9 mouse cellular contexts compared by ENCODE assay signal in the genomic region with DNA sequence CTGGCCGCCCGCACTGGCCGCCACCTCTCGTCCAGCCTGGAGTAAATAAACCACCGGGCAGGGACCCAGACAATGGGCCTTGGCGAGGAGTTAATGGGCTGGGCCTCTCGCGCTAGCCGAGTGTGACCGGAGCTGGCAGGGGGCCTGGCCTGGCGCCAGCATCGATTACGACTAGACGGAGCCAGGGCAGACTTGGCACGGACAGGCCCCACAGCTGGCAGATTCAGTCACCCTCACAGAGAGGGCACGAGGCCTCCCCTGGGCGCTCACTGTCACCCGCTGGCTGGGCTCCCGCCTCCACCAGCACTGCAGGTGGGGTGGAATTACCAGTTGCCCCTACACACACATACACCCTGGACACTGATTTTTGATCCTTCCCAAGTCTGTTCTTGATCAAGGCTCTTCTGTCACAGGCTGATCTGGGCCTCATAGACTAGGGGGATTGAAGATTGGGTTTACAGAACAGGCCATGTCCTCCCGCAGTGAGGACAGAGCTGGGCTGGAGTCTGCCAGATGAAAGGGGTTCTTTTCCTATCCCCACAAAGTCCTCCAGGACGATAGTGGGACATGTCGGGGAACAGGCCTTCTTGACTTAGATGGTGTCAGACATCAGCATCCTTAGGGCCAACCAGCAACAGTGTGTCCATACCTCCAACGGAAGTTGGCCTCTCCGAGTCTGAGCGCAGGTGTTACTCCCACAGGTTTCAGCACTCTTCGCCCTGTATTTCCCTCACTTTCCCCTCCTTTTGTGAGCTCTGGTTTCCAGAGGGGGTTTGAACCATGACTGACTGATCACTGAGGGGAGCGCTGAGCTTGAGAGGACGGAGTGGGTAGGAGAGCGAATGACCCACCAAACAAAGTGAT. TPM values are rescaled to one million over a fixed set of nuclear protein-coding genes. Genes with fewer than 3 reads are reported as not detected.
A peak's percentile ranks its signal among the peaks of the same experiment; 100 is the strongest.
DNase-seq lines count a peak whose midpoint lies in the region; ATAC-seq and TF ChIP-seq lines count a peak whose summit lies in the region.
"Had no signal": no experiment of that assay in that cellular context is flagged by ENCODE, and none has a peak within 500 bp of the region (broad histone marks: within the 10 kb centered on the region; RNA-seq: fewer than 3 reads in every experiment).

No protein-coding gene starts in this region.

- peak overlapping the region; percentile 40 for H3K9ac ChIP-seq in ES-E14 (ENCODE audit: insufficient read depth, low read depth, low read length, poor library complexity, severe bottlenecking)
- peak overlapping the region; percentile 8; the same call in 1 of the 2 replicates for H3K9ac ChIP-seq in lung, embryonic 15.5 days
- H3K9ac ChIP-seq: liver, embryonic 13.5 days had no signal

- peaks cover 7 to 18% of the 10 kb centered on the region in 2 experiments; a peak in 2 of 4 replicates for H3K4me1 ChIP-seq in ES-E14 (ENCODE audit: control insufficient read depth in 2 of 2, insufficient read depth in 2 of 2, low read length in 2 of 2, poor library complexity in 1 of 2)
- peaks cover 36% of the 10 kb centered on the region for H3K4me1 ChIP-seq in hindbrain, embryonic 10.5 days (replicated peaks)
- peaks cover 32% of the 10 kb centered on the region for H3K4me1 ChIP-seq in lung, embryonic 15.5 days

- 0 out of 2 replicates have a peak, but pooled peaks cover 4% of the 10 kb centered on the region for H3K27me3 ChIP-seq in hindbrain, embryonic 10.5 days (ENCODE audit: insufficient read depth, poor library complexity, severe bottlenecking)
- H3K27me3 ChIP-seq in lung, embryonic 15.5 days = no peaks in the 10 kb centered on the region
- H3K27me3 ChIP-seq: liver, embryonic 13.5 days had no signal

- H3K36me3 ChIP-seq in ES-E14 (ENCODE audit: control insufficient read depth, insufficient read depth, low read length, poor library complexity, severe bottlenecking) = no peaks in the 10 kb centered on the region
- no peaks in the 10 kb centered on the region for H3K36me3 ChIP-seq in hindbrain, embryonic 10.5 days
- H3K36me3 ChIP-seq in lung, embryonic 15.5 days = no peaks in the 10 kb centered on the region
- H3K36me3 ChIP-seq: liver, embryonic 13.5 days had no signal

- H3K9me3 ChIP-seq in ES-E14 (ENCODE audit: control insufficient read depth, insufficient read depth, low read depth, low read length) = no peaks in the 10 kb centered on the region
- no peaks in the 10 kb centered on the region for H3K9me3 ChIP-seq in hindbrain, embryonic 10.5 days
- no peaks in the 10 kb centered on the region for H3K9me3 ChIP-seq in lung, embryonic 15.5 days
- H3K9me3 ChIP-seq: liver, embryonic 13.5 days had no signal

- peak; percentile 84 for ATAC-seq in lung, embryonic 15.5 days (ENCODE audit: borderline replicate concordance, extremely low read depth, low FRiP score, low TSS enrichment)

- 34% methylated on average over 29 of the region's 29 CpGs for WGBS in hindbrain, embryonic 10.5 days
- WGBS in lung, embryonic 15.5 days = 34% methylated on average over 29 of the region's 29 CpGs

- in situ Hi-C loops in ES-E14 (cut with MboI; ENCODE audit: low sequenced_read_pairs in 2 of 2, unreplicated experiment in 2 of 2) = no loop called here

- H3K27ac ChIP-seq in ES-E14 (ENCODE audit: insufficient read depth, low read depth, low read length, poor library complexity, severe bottlenecking) = no peak overlapping the region
- peak overlapping the region; percentile 91 for H3K27ac ChIP-seq in hindbrain, embryonic 10.5 days
- H3K27ac ChIP-seq in layer of hippocampus, adult 2 months = no peak overlapping the region
- peak overlapping the region; percentile 80 for H3K27ac ChIP-seq in lung, embryonic 15.5 days
- H3K27ac ChIP-seq: liver, embryonic 13.5 days had no signal

- H3K4me3 ChIP-seq in ES-E14 (ENCODE audit: insufficient read depth in 1 of 2, low read depth in 1 of 2, low read length in 2 of 2, poor library complexity in 1 of 2, severe bottlenecking in 1 of 2) = peak overlapping the region; percentile 43 to 58
- peak overlapping the region; percentile 35 for H3K4me3 ChIP-seq in hindbrain, embryonic 10.5 days
- no peak overlapping the region for H3K4me3 ChIP-seq in layer of hippocampus, adult 2 months
- H3K4me3 ChIP-seq in lung, embryonic 15.5 days = no peak overlapping the region
- H3K4me3 ChIP-seq: liver, embryonic 13.5 days had no signal

- no peak for DNase-seq in ES-E14 (ENCODE audit: low read depth, low spot score)
- peak; percentile 97 to 98 for DNase-seq in cerebellum, postnatal 10 days
- DNase-seq in frontal cortex, postnatal 14 days (ENCODE audit: low spot score in 2 of 2) = peak; percentile 72 to 80
- peak; percentile 86 for DNase-seq in hindbrain, embryonic 10.5 days (ENCODE audit: low spot score)
- peak; percentile 80 to 88 for DNase-seq in layer of hippocampus, adult 2 months (ENCODE audit: low spot score in 2 of 2)
- peak; percentile 85 for DNase-seq in retina, embryonic 14.5 days (ENCODE audit: low spot score)
- no peak for DNase-seq in spleen, postnatal 36 days (ENCODE audit: low spot score in 2 of 2)
- DNase-seq: liver, embryonic 13.5 days had no signal

- H3K4me2 ChIP-seq in lung, embryonic 15.5 days = peak overlapping the region; percentile 21; the same call in 1 of the 2 replicates
- H3K4me2 ChIP-seq: liver, embryonic 13.5 days had no signal

- 0 out of 2 replicates have a peak, but pooled peaks have one; percentile 7 for TF ChIP-seq CTCF in layer of hippocampus, adult 2 months (conservative IDR thresholded peaks at IDR 0.05)

TF ChIP-seq in ES-E14, 5 proteins besides CTCF, POLR2A, EP300 and RAD21:
- TF ChIP-seq ZC3H11A (IDR thresholded peaks at IDR 0.05; ENCODE audit: borderline replicate concordance, low read depth, low read length) (no peak), CHD2 (IDR thresholded peaks at IDR 0.05; ENCODE audit: low read depth, low read length) (no peak), HCFC1 (IDR thresholded peaks at IDR 0.05; ENCODE audit: borderline replicate concordance, insufficient read depth, low read length) (no peak), ZNF384 (IDR thresholded peaks at IDR 0.05; ENCODE audit: low read depth, low read length) (no peak), MAFK (IDR thresholded peaks at IDR 0.05; ENCODE audit: insufficient read depth, low read depth, low read length) (no peak)

RNA-seq across cellular contexts. Expression of gene Srp14, which starts 31.2 kb away (rescaled TPM):
- 132 and 191 TPM in 2 replicates for total RNA-seq in ES-E14 (2012; rRNA removed)
- 281 and 316 TPM in 2 replicates for polyA plus RNA-seq in hindbrain, embryonic 10.5 days (2016; fragmentation: Nextera tagmentation; extraction: Ambion mirVana)
- total RNA-seq in layer of hippocampus, adult 2 months (2021) = 100 to 1,000 TPM; 181 TPM
- 238 and 244 TPM in 2 replicates for polyA plus RNA-seq in lung, embryonic 15.5 days (2015; fragmentation: Nextera tagmentation; extraction: Ambion mirVana)

RNA-seq across cellular contexts. Expression of gene Bmf, which starts 38.8 kb away (rescaled TPM):
- total RNA-seq in ES-E14 (2012; rRNA removed) = 9.1 and 14.1 TPM in 2 replicates
- polyA plus RNA-seq in hindbrain, embryonic 10.5 days (2016; fragmentation: Nextera tagmentation; extraction: Ambion mirVana) = 4.8 and 4.9 TPM in 2 replicates
- 1 to 10 TPM; 1.9 to 2.8 TPM for total RNA-seq in layer of hippocampus, adult 2 months (2021)
- polyA plus RNA-seq in lung, embryonic 15.5 days (2015; fragmentation: Nextera tagmentation; extraction: Ambion mirVana) = 5.5 and 8.5 TPM in 2 replicates

Comparison
In these comparisons a context has a peak if more than half of its experiments do, and no peak if none do; other contexts are left out.
1. DNase-seq: peak in cerebellum, postnatal 10 days (2 of 2), frontal cortex, postnatal 14 days (2 of 2), hindbrain, embryonic 10.5 days (single experiment), layer of hippocampus, adult 2 months (2 of 2) and retina, embryonic 14.5 days (single experiment); none in ES-E14 (single experiment) and spleen, postnatal 36 days (0 of 2).
2. H3K27ac ChIP-seq: peak in hindbrain, embryonic 10.5 days (single experiment) and lung, embryonic 15.5 days (single experiment); none in ES-E14 (single experiment) and layer of hippocampus, adult 2 months (single experiment).
3. H3K4me3 ChIP-seq: peak in ES-E14 (2 of 2) and hindbrain, embryonic 10.5 days (single experiment); none in layer of hippocampus, adult 2 months (single experiment) and lung, embryonic 15.5 days (single experiment).